Mouse (Mus musculus): ENCODE measurements around the gene Ppl. TPM values are rescaled to one million over a fixed set of nuclear protein-coding genes. Genes with fewer than 3 reads are reported as not detected.
A peak's percentile ranks its signal among the peaks of the same experiment; 100 is the strongest.

Ppl gene
- polyA plus RNA-seq, 1 experiment from 2014 or later = 0.06 TPM

DNA sequence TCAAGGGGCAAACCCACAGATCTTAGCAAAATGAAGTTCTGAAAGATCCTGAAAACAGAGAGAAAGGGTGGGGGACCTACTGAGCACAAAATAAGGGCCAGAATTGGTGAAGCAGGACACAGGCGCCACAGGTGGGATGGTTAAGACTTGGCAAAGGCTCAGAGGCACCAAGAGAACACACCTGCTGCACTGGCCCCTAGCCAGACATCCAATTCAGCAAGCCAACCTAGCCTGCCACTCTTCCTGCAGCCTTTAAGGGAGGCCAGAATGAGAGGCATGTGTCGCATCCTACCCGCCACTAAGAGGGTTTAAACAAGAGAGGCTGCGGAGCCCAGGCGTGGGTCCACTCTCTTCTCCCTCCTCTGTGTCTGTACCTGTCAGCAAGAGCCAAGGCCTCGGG is 31.2 kb downstream of the Ppl start:
- H3K4me1 ChIP-seq (replicated peaks; ENCODE audit: control insufficient read depth, insufficient read depth, low read length) = no peaks in the 10 kb centered on the region
- ATAC-seq = no peak
- H3K27ac ChIP-seq (ENCODE audit: low read length) = no peak overlapping the region
- H3K4me3 ChIP-seq (replicated peaks; ENCODE audit: low read length) = no peak overlapping the region
- WGBS = 59% methylated on average over 6 of the region's 6 CpGs
- H3K4me2 ChIP-seq (ENCODE audit: low read length) = no peak overlapping the region
- H3K36me3 ChIP-seq (ENCODE audit: control insufficient read depth, insufficient read depth) = no peaks in the 10 kb centered on the region
- H3K9ac ChIP-seq (replicated peaks; ENCODE audit: low read depth, low read length) = no peak overlapping the region
- H3K27me3 ChIP-seq (replicated peaks; ENCODE audit: control insufficient read depth, insufficient read depth, low read length) = no peaks in the 10 kb centered on the region
- no peaks in the 10 kb centered on the region for H3K9me3 ChIP-seq (ENCODE audit: control insufficient read depth, low read length)

GRCm38 (mm10) chr16:5096504-5096903 is 35.7 kb downstream of the Ppl start:
- no peak overlapping the region for H3K4me2 ChIP-seq (ENCODE audit: low read length)

DNA sequence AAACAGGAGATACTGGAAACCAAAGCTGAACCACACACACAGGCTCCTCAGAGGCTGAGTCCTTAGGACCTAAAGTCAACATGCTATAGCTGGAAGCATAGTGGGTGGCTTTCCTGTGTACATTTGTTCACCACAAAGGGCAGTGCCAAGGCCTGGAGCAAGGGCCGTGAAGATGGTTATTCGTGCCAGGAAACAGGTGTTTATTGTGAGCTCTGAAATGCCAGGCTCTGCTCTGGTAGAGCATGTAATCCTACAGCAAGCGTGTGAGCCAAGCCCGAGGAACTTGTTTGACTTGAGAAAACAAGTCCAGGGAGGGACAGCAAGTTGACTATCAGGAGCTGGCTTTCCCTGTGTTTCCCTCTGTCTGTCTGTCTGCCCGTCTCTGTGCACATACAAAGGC is 38.9 kb downstream of the Ppl start:
- WGBS = 91% methylated on average over 5 of the region's 5 CpGs
- no peaks in the 10 kb centered on the region for H3K27me3 ChIP-seq (replicated peaks; ENCODE audit: control insufficient read depth, insufficient read depth, low read length)
- no peak overlapping the region for H3K27ac ChIP-seq (ENCODE audit: low read length)
- ATAC-seq = no peak
- H3K36me3 ChIP-seq (ENCODE audit: control insufficient read depth, insufficient read depth) = no peaks in the 10 kb centered on the region
- no peaks in the 10 kb centered on the region for H3K4me1 ChIP-seq (replicated peaks; ENCODE audit: control insufficient read depth, insufficient read depth, low read length)
- no peak overlapping the region for H3K9ac ChIP-seq (replicated peaks; ENCODE audit: low read depth, low read length)
- no peaks in the 10 kb centered on the region for H3K9me3 ChIP-seq (ENCODE audit: control insufficient read depth, low read length)
- no peak overlapping the region for H3K4me3 ChIP-seq (replicated peaks; ENCODE audit: low read length)
- no peak overlapping the region for H3K4me2 ChIP-seq (ENCODE audit: low read length)

More at GRCm38 (mm10) chr16:5096504-5096903, 35.7 kb downstream of the Ppl start:
- WGBS = 83% methylated on average over 8 of the region's 8 CpGs
- H3K4me3 ChIP-seq (replicated peaks; ENCODE audit: low read length) = no peak overlapping the region
- no peaks in the 10 kb centered on the region for H3K27me3 ChIP-seq (replicated peaks; ENCODE audit: control insufficient read depth, insufficient read depth, low read length)
- H3K36me3 ChIP-seq (ENCODE audit: control insufficient read depth, insufficient read depth) = no peaks in the 10 kb centered on the region
- H3K9ac ChIP-seq (replicated peaks; ENCODE audit: low read depth, low read length) = no peak overlapping the region
- no peak for ATAC-seq
- no peaks in the 10 kb centered on the region for H3K4me1 ChIP-seq (replicated peaks; ENCODE audit: control insufficient read depth, insufficient read depth, low read length)
- H3K27ac ChIP-seq (ENCODE audit: low read length) = no peak overlapping the region
- no peaks in the 10 kb centered on the region for H3K9me3 ChIP-seq (ENCODE audit: control insufficient read depth, low read length)

DNA sequence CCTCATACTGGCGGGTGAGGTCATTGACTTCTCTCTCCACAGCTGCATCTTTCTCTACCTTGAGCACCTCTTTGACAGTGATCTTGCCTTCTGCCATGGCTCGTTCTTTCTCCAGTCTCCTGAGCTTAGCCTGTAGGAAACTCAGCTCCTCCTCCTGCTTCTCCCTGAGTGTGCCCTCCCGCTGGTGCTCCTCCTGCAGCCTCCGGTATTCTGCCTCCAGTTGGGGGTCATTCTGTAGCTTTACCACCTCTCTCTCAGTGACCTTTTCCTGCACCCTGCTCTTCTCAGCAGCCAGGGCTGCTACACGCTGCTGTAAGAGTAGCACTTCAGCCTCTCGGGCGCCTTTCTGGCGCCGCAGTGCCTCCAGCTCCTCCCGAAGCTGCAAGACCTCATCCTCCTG is 43.2 kb downstream of the Ppl start:
- WGBS = 78% methylated on average over 10 of the region's 10 CpGs
- Histone ChIP-seq H3K4me2 (ENCODE audit: low read length) (no peak overlapping the region), H3K9me3 (ENCODE audit: control insufficient read depth, low read length) (no peaks in the 10 kb centered on the region), H3K4me1 (replicated peaks; ENCODE audit: control insufficient read depth, insufficient read depth, low read length) (no peaks in the 10 kb centered on the region), H3K36me3 (ENCODE audit: control insufficient read depth, insufficient read depth) (peaks cover 19% of the 10 kb centered on the region), H3K4me3 (replicated peaks; ENCODE audit: low read length) (no peak overlapping the region), H3K27me3 (replicated peaks; ENCODE audit: control insufficient read depth, insufficient read depth, low read length) (no peaks in the 10 kb centered on the region), H3K9ac (replicated peaks; ENCODE audit: low read depth, low read length) (no peak overlapping the region), H3K27ac (ENCODE audit: low read length) (no peak overlapping the region)
- ATAC-seq = no peak

DNA sequence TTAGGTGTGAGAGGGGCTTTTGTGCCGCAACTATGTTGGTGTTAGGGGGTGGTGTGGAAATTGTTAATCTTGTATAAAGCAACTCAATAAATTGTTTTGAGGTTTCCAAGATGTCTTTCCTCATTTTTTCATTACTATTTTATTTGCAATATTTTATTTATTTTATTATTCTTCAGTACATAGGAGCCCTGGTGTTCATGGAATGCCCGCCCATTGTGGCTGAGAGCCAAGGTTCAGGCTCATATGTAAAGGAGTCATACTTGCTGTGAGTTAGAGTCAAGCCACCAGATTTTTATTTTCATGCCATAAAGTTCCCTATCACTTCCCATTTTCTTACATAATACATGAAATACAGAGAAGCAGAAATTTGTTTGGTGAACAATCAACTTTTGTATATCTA is 46.0 kb downstream of the Ppl start:
- Histone ChIP-seq H3K9me3 (ENCODE audit: control insufficient read depth, low read length) (no peaks in the 10 kb centered on the region), H3K4me2 (ENCODE audit: low read length) (no peak overlapping the region), H3K36me3 (ENCODE audit: control insufficient read depth, insufficient read depth) (peaks cover 36% of the 10 kb centered on the region), H3K9ac (replicated peaks; ENCODE audit: low read depth, low read length) (no peak overlapping the region), H3K4me1 (replicated peaks; ENCODE audit: control insufficient read depth, insufficient read depth, low read length) (no peaks in the 10 kb centered on the region), H3K27ac (ENCODE audit: low read length) (no peak overlapping the region), H3K27me3 (replicated peaks; ENCODE audit: control insufficient read depth, insufficient read depth, low read length) (no peaks in the 10 kb centered on the region), H3K4me3 (replicated peaks; ENCODE audit: low read length) (no peak overlapping the region)
- WGBS = 94% methylated on average over 2 of the region's 2 CpGs
- ATAC-seq = no peak

DNA sequence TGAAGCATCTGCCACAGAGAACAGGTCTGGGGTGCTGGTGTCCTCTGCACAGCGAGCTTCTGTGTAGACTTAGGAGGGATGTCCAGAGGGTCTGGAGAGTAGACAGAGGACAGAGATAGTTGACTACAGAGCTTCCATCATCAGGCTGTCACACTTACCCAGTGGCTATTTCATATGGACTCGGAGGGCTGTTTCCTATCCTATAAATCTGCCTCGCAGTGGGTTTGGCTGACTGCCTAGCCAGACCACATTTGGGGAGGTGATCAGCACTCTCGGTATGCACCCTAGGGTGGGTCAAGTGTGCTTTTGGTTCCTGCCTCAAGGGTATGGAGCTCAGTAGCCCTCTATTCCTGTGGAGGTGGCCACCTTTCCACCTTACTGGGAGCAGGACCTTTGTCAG is 47.0 kb downstream of the Ppl start:
- no peak overlapping the region for H3K9ac ChIP-seq (replicated peaks; ENCODE audit: low read depth, low read length)
- H3K4me3 ChIP-seq (replicated peaks; ENCODE audit: low read length) = no peak overlapping the region
- H3K4me2 ChIP-seq (ENCODE audit: low read length) = no peak overlapping the region
- WGBS = 97% methylated on average over 4 of the region's 4 CpGs
- H3K27me3 ChIP-seq (replicated peaks; ENCODE audit: control insufficient read depth, insufficient read depth, low read length) = no peaks in the 10 kb centered on the region
- no peak for ATAC-seq
- no peaks in the 10 kb centered on the region for H3K4me1 ChIP-seq (replicated peaks; ENCODE audit: control insufficient read depth, insufficient read depth, low read length)
- no peak overlapping the region for H3K27ac ChIP-seq (ENCODE audit: low read length)
- H3K36me3 ChIP-seq (ENCODE audit: control insufficient read depth, insufficient read depth) = peaks cover 38% of the 10 kb centered on the region
- H3K9me3 ChIP-seq (ENCODE audit: control insufficient read depth, low read length) = no peaks in the 10 kb centered on the region

DNA sequence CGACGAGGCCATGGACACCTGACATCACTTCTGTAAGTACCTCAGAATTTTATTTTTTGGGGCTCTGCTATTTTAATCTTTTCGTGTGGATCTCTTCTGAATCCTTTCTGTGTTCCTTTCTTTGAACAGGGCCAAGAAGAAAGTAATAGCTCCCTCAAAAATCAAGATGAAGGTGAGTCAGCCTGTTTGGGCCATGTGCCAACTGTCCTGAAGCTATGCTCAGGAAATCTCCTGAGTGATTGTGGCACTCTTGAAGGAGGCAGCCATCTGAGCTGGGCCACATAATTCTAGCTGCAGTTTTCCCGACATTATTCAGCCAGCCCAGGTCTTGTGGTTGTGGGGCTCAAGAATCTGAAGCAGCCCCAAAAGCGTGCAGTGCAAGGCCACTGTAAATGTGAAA is 57.9 kb downstream of the Ppl start:
- no peak overlapping the region for H3K9ac ChIP-seq (replicated peaks; ENCODE audit: low read depth, low read length)
- H3K27ac ChIP-seq (ENCODE audit: low read length) = no peak overlapping the region
- 88% methylated on average over 5 of the region's 5 CpGs for WGBS
- no peak overlapping the region for H3K4me2 ChIP-seq (ENCODE audit: low read length)
- ATAC-seq = no peak
- H3K4me1 ChIP-seq (replicated peaks; ENCODE audit: control insufficient read depth, insufficient read depth, low read length) = no peaks in the 10 kb centered on the region
- H3K9me3 ChIP-seq (ENCODE audit: control insufficient read depth, low read length) = no peaks in the 10 kb centered on the region
- no peaks in the 10 kb centered on the region for H3K27me3 ChIP-seq (replicated peaks; ENCODE audit: control insufficient read depth, insufficient read depth, low read length)
- H3K36me3 ChIP-seq (ENCODE audit: control insufficient read depth, insufficient read depth) = peaks cover 73% of the 10 kb centered on the region
- no peak overlapping the region for H3K4me3 ChIP-seq (replicated peaks; ENCODE audit: low read length)

DNA sequence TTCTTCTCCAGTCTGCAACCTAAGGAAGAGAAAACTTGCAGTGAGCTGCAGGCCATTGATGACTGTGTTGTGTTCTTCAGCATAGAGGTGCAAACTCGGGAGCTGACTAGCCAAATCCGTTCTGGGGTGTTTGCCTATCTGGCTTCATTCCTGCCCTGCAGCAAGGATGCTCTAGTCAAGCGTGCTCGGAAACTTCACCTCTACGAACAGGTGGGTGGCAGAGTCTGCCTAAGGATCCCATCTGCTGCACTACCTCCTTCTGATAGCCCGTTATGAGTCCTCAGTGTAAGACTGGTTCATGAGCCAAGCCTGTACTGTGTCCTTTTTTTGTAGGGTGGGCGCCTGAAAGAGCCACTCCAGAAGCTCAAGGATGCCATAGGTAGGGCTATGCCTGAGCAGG is 60.2 kb downstream of the Ppl start:
- Histone ChIP-seq H3K4me3 (replicated peaks; ENCODE audit: low read length) (no peak overlapping the region), H3K27ac (ENCODE audit: low read length) (no peak overlapping the region), H3K4me1 (replicated peaks; ENCODE audit: control insufficient read depth, insufficient read depth, low read length) (no peaks in the 10 kb centered on the region), H3K27me3 (replicated peaks; ENCODE audit: control insufficient read depth, insufficient read depth, low read length) (no peaks in the 10 kb centered on the region), H3K4me2 (ENCODE audit: low read length) (no peak overlapping the region), H3K36me3 (ENCODE audit: control insufficient read depth, insufficient read depth) (peaks cover 53% of the 10 kb centered on the region), H3K9me3 (ENCODE audit: control insufficient read depth, low read length) (no peaks in the 10 kb centered on the region), H3K9ac (replicated peaks; ENCODE audit: low read depth, low read length) (no peak overlapping the region)
- WGBS = 91% methylated on average over 7 of the region's 7 CpGs
- no peak for ATAC-seq

DNA sequence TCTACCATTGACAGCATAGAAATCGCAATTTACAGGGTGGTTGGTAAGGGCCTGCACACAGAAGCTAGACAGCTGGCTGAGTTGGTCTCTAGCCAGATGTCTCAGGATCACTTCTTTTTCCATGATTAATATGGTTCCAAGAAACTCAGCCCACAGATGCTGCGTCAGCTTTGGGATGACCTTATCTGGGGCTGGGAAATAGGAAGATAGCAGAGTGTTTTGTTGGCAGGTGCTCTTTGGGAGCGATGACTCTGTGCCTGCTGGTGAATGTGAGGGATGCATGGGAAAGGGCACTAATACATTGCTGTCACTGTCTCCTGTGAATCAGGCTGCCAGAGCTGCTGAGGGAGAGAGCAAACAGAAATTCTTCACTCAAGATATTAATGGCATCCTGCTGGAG is 61.9 kb downstream of the Ppl start:
- H3K9me3 ChIP-seq (ENCODE audit: control insufficient read depth, low read length) = no peaks in the 10 kb centered on the region
- H3K4me2 ChIP-seq (ENCODE audit: low read length) = no peak overlapping the region
- ATAC-seq = peak; percentile 47; the same call in 1 of the 2 replicates
- H3K9ac ChIP-seq (replicated peaks; ENCODE audit: low read depth, low read length) = no peak overlapping the region
- 82% methylated on average over 3 of the region's 3 CpGs for WGBS
- no peak overlapping the region for H3K4me3 ChIP-seq (replicated peaks; ENCODE audit: low read length)
- H3K27me3 ChIP-seq (replicated peaks; ENCODE audit: control insufficient read depth, insufficient read depth, low read length) = no peaks in the 10 kb centered on the region
- no peak overlapping the region for H3K27ac ChIP-seq (ENCODE audit: low read length)
- peaks cover 46% of the 10 kb centered on the region for H3K36me3 ChIP-seq (ENCODE audit: control insufficient read depth, insufficient read depth)
- no peaks in the 10 kb centered on the region for H3K4me1 ChIP-seq (replicated peaks; ENCODE audit: control insufficient read depth, insufficient read depth, low read length)

DNA sequence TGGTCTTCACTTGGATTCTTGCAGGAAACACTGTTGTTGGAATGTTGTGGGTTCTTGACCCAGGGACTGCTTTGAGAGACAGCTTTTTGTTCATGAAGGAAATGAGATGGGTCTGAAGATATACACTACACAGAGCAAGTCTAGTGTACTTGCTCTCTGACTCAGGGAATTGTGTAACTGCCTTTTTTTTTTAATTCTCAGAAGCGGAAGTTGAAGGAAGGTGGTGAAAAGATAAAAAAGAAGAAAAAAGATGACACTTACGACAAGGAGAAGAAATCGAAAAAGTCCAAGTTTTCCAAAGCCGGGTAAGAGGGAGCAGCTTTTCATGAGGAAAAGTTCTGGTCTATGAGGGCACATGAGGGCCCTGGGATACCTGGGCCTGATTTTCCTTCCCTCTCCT is 68.7 kb downstream of the Ppl start:
- peaks cover 36% of the 10 kb centered on the region for H3K36me3 ChIP-seq (ENCODE audit: control insufficient read depth, insufficient read depth)
- no peak overlapping the region for H3K4me2 ChIP-seq (ENCODE audit: low read length)
- no peaks in the 10 kb centered on the region for H3K4me1 ChIP-seq (replicated peaks; ENCODE audit: control insufficient read depth, insufficient read depth, low read length)
- no peak overlapping the region for H3K27ac ChIP-seq (ENCODE audit: low read length)
- no peaks in the 10 kb centered on the region for H3K9me3 ChIP-seq (ENCODE audit: control insufficient read depth, low read length)
- ATAC-seq = no peak
- H3K4me3 ChIP-seq (replicated peaks; ENCODE audit: low read length) = no peak overlapping the region
- H3K27me3 ChIP-seq (replicated peaks; ENCODE audit: control insufficient read depth, insufficient read depth, low read length) = no peaks in the 10 kb centered on the region
- WGBS = 94% methylated on average over 4 of the region's 4 CpGs
- H3K9ac ChIP-seq (replicated peaks; ENCODE audit: low read depth, low read length) = no peak overlapping the region

Measured in forebrain, embryonic 16.5 days (tissue).